Mouse (Mus musculus) liver, embryonic 11.5 days (tissue): ENCODE results near the gene Dazap1. TPM values are rescaled to one million over a fixed set of nuclear protein-coding genes. Genes with fewer than 3 reads are reported as not detected.
"Not testable (repeated sequence)": the region's sequence is repeated elsewhere in the genome, so short reads cannot be mapped to it uniquely, and the experiment has no call there.

ENCODE experiments used
- ATAC-seq: fragments of 200-750 bp; cut with Nextera tagmentation; replicated peaks from 2 replicates; pipeline ENCODE4 v1.8.0; 2017; ENCODE audit warnings: moderate number of reproducible peaks, mild to moderate bottlenecking, moderate TSS enrichment, moderate library complexity; ENCODE audit not compliant: low FRiP score
- DNase-seq: peaks from one replicate; pipeline ENCODE4 v3.0.0-alpha.2; 2017; ENCODE audit warnings: low spot score
- H3K27ac ChIP-seq: fragments of 300-500 bp; sonication (generic); 2 replicates; pipeline ENCODE4 v1.5.1; 2014; ENCODE audit warnings: mild to moderate bottlenecking, low read depth, low read length, control low read depth
- H3K27me3 ChIP-seq: fragments of 300-500 bp; sonication (generic); replicated peaks from 2 replicates; pipeline ENCODE4 v1.6.1; 2014; ENCODE audit warnings: low read length, mixed read lengths; ENCODE audit not compliant: control insufficient read depth, insufficient read depth
- H3K36me3 ChIP-seq: fragments of 300-500 bp; sonication (generic); 2 replicates; pipeline ENCODE4 v1.6.1; 2014; ENCODE audit warnings: mild to moderate bottlenecking, low read length, moderate library complexity, mixed read lengths; ENCODE audit not compliant: control insufficient read depth, insufficient read depth
- H3K4me1 ChIP-seq: fragments of 300-500 bp; sonication (generic); replicated peaks from 2 replicates; pipeline ENCODE4 v1.6.1; 2014; ENCODE audit warnings: low read length, mixed read lengths; ENCODE audit not compliant: control insufficient read depth, insufficient read depth
- H3K4me2 ChIP-seq: fragments of 300-500 bp; sonication (generic); 2 replicates; pipeline ENCODE4 v1.6.1; 2014; ENCODE audit warnings: mild to moderate bottlenecking, control low read depth, moderate library complexity
- H3K4me3 ChIP-seq: fragments of 300-500 bp; sonication (generic); 2 replicates; pipeline ENCODE4 v1.5.1; 2014; ENCODE audit warnings: low read depth, low read length, control low read depth
- H3K9ac ChIP-seq: fragments of 300-500 bp; sonication (generic); 2 replicates; pipeline ENCODE4 v1.6.1; 2014; ENCODE audit warnings: low read depth, low read length, control low read depth
- H3K9me3 ChIP-seq: fragments of 300-500 bp; sonication (generic); 2 replicates; pipeline ENCODE4 v1.6.1; 2016; ENCODE audit warnings: low read length, inconsistent platforms, mixed read lengths; ENCODE audit not compliant: control insufficient read depth
- WGBS: fragments of 180-500 bp; shearing (Covaris S2); extraction: QIAGEN DNeasy Blood & Tissue Kit; methylation state at CpG from one replicate; pipeline ENCODE4 v1.1.7; 2014; 5-methylcytosine and 5-hydroxymethylcytosine counted together
- polyA plus RNA-seq: library from polyadenylated mRNA; unstranded; fragments of >200 nt; fragmentation: Nextera tagmentation; extraction: Ambion mirVana; gene quantifications from 2 replicates; pipeline ENCODE4 v1.2.1, GENCODE M21; 2014

Dazap1 gene
- 49.2 and 55.0 TPM in 2 replicates for polyA plus RNA-seq

- under 1% methylated on average over 49 of the region's 49 CpGs for WGBS
- H3K9ac ChIP-seq, result peak within 1 kb of the TSS; percentile 73
- H3K27ac ChIP-seq, result peak within 1 kb of the TSS; percentile 99
- H3K4me1 ChIP-seq, result peaks cover 37% of the 10 kb centered on the region
- ATAC-seq (peak; percentile 83), DNase-seq (peak; percentile 100)
- H3K27me3 ChIP-seq, result no peaks in the 10 kb centered on the region
- H3K4me3 ChIP-seq, result peak within 1 kb of the TSS; percentile 61
- H3K4me2 ChIP-seq, result peak within 1 kb of the TSS; percentile 99
- H3K36me3 ChIP-seq, result peaks cover 16% of the 10 kb centered on the region
- no peaks in the 10 kb centered on the region for H3K9me3 ChIP-seq
Observed at GRCm38 (mm10) chr10:80260642-80261584, at the start of gene Dazap1, which contains the start of gene Gamt. Gene Dazap1 (plus strand): TSS chr10:80261486. Gene Gamt (minus strand): TSS chr10:80261012.

GRCm38 (mm10) chr10:80211547-80212103, 49.7 kb upstream of the Dazap1 start:
- not testable (repeated sequence) for H3K9me3 ChIP-seq, H3K4me1 ChIP-seq, H3K36me3 ChIP-seq, ATAC-seq, H3K9ac ChIP-seq, H3K27ac ChIP-seq, H3K27me3 ChIP-seq, H3K4me3 ChIP-seq, DNase-seq, H3K4me2 ChIP-seq
- 74% methylated on average over 7 of the region's 7 CpGs for WGBS

GRCm38 (mm10) chr10:80215048-80215772, 46.1 kb upstream of the Dazap1 start:
- Histone ChIP-seq H3K36me3 (no peaks in the 10 kb centered on the region), H3K4me3 (no peak overlapping the region), H3K4me1 (no peaks in the 10 kb centered on the region), H3K27ac (no peak overlapping the region), H3K9ac (no peak overlapping the region), H3K9me3 (no peaks in the 10 kb centered on the region), H3K4me2 (no peak overlapping the region), H3K27me3 (no peaks in the 10 kb centered on the region)
- WGBS, result 22% methylated on average over 16 of the region's 16 CpGs
- no peak for ATAC-seq
- no peak for DNase-seq

- 46% methylated on average over 9 of the region's 9 CpGs for WGBS
- no peaks in the 10 kb centered on the region for H3K27me3 ChIP-seq
- H3K9ac ChIP-seq, result no peak overlapping the region
- ATAC-seq (no peak), DNase-seq (no peak)
- no peak overlapping the region for H3K4me2 ChIP-seq
- H3K36me3 ChIP-seq, result no peaks in the 10 kb centered on the region
- no peaks in the 10 kb centered on the region for H3K9me3 ChIP-seq
- H3K4me3 ChIP-seq, result no peak overlapping the region
- no peaks in the 10 kb centered on the region for H3K4me1 ChIP-seq
- no peak overlapping the region for H3K27ac ChIP-seq
Observed at GRCm38 (mm10) chr10:80220676-80221075, 40.6 kb upstream of the Dazap1 start.

- H3K36me3 ChIP-seq, H3K4me3 ChIP-seq, H3K27ac ChIP-seq, H3K4me2 ChIP-seq, DNase-seq, ATAC-seq, H3K9me3 ChIP-seq, H3K27me3 ChIP-seq, H3K9ac ChIP-seq: not testable (repeated sequence)
- WGBS, result 31% methylated on average over 2 of the region's 2 CpGs
- peaks cover 10% of the 10 kb centered on the region for H3K4me1 ChIP-seq
Observed at GRCm38 (mm10) chr10:80223137-80223536, 38.1 kb upstream of the Dazap1 start.

- 2% methylated on average over 14 of the region's 14 CpGs for WGBS
- Histone ChIP-seq H3K9ac (peak overlapping the region; percentile 32), H3K9me3 (no peaks in the 10 kb centered on the region), H3K4me2 (peak overlapping the region; percentile 56), H3K27ac (0 out of 2 replicates have a peak overlapping the region, but pooled peaks have one; percentile 17), H3K4me3 (peak overlapping the region; percentile 90), H3K27me3 (no peaks in the 10 kb centered on the region), H3K4me1 (peaks cover 16% of the 10 kb centered on the region), H3K36me3 (peaks cover 14% of the 10 kb centered on the region)
- DNase-seq (no peak), ATAC-seq (no peak)
Observed at GRCm38 (mm10) chr10:80226071-80226415, 35.2 kb upstream of the Dazap1 start.

GRCm38 (mm10) chr10:80226416-80227165, 34.7 kb upstream of the Dazap1 start, which contains the start of gene Mum1:
Gene Mum1 (plus strand): TSS chr10:80226434.
- peaks cover 14% of the 10 kb centered on the region for H3K36me3 ChIP-seq
- peak within 1 kb of the TSS; percentile 90 for H3K4me3 ChIP-seq
- H3K27ac ChIP-seq, result peak within 1 kb of the TSS; percentile 96
- peaks cover 16% of the 10 kb centered on the region for H3K4me1 ChIP-seq
- H3K9ac ChIP-seq, result peak within 1 kb of the TSS; percentile 94
- H3K9me3 ChIP-seq, result no peaks in the 10 kb centered on the region
- peak; percentile 99 for ATAC-seq
- H3K4me2 ChIP-seq, result peak within 1 kb of the TSS; percentile 92
- WGBS, result under 1% methylated on average over 61 of the region's 75 CpGs
- DNase-seq, result peak; percentile 99
- no peaks in the 10 kb centered on the region for H3K27me3 ChIP-seq

- DNase-seq (no peak), ATAC-seq (peak; percentile 1; the same call in 1 of the 2 replicates)
- Histone ChIP-seq H3K27me3 (no peaks in the 10 kb centered on the region), H3K4me3 (peak overlapping the region; percentile 90), H3K36me3 (peaks cover 14% of the 10 kb centered on the region), H3K9me3 (no peaks in the 10 kb centered on the region), H3K27ac (peak overlapping the region; percentile 96), H3K9ac (peak overlapping the region; percentile 94), H3K4me1 (peaks cover 16% of the 10 kb centered on the region), H3K4me2 (peak overlapping the region; percentile 92)
- 10% methylated on average over 10 of the region's 10 CpGs for WGBS
Observed at GRCm38 (mm10) chr10:80227166-80227539, 34.1 kb upstream of the Dazap1 start.
